Mouse (Mus musculus) hindbrain, embryonic 12.5 days (tissue): ENCODE measurements around the gene Slc6a6. TPM values are rescaled to one million over a fixed set of nuclear protein-coding genes. Genes with fewer than 3 reads are reported as not detected.

Experiments used
- ATAC-seq: fragments of 200-750 bp; cut with Nextera tagmentation; 2 replicates; pipeline ENCODE4 v1.8.0; 2017; ENCODE audit warnings: moderate TSS enrichment; ENCODE audit not compliant: low FRiP score
- H3K27ac ChIP-seq: fragments of 300-500 bp; sonication (generic); 2 replicates; pipeline ENCODE4 v1.5.1; 2016; ENCODE audit warnings: mild to moderate bottlenecking
- H3K27me3 ChIP-seq: fragments of 300-500 bp; sonication (generic); 2 replicates; pipeline ENCODE4 v1.6.1; 2016; ENCODE audit warnings: mild to moderate bottlenecking
- H3K36me3 ChIP-seq: fragments of 300-500 bp; sonication (generic); 2 replicates; pipeline ENCODE4 v1.6.1; 2016; ENCODE audit warnings: mild to moderate bottlenecking
- H3K4me1 ChIP-seq: fragments of 300-500 bp; sonication (generic); 2 replicates; pipeline ENCODE4 v1.6.1; 2016
- H3K4me2 ChIP-seq: fragments of 300-500 bp; sonication (generic); replicated peaks from 2 replicates; pipeline ENCODE4 v1.6.1; 2016; ENCODE audit warnings: mild to moderate bottlenecking
- H3K4me3 ChIP-seq: fragments of 300-500 bp; sonication (generic); 2 replicates; pipeline ENCODE4 v1.5.1; 2016; ENCODE audit warnings: mild to moderate bottlenecking
- H3K9ac ChIP-seq: fragments of 300-500 bp; sonication (generic); 2 replicates; pipeline ENCODE4 v1.6.1; 2016; ENCODE audit warnings: mild to moderate bottlenecking, moderate library complexity
- H3K9me3 ChIP-seq: fragments of 300-500 bp; sonication (generic); replicated peaks from 2 replicates; pipeline ENCODE4 v1.6.1; 2016; ENCODE audit warnings: mild to moderate bottlenecking
- WGBS: fragments of 180-500 bp; shearing (Covaris S2); methylation state at CpG from one replicate; pipeline ENCODE4 v1.1.7; 2016; 5-methylcytosine and 5-hydroxymethylcytosine counted together
- polyA plus RNA-seq: library from polyadenylated mRNA; unstranded; fragments of >200 nt; fragmentation: Nextera tagmentation; extraction: Ambion mirVana; gene quantifications from 2 replicates; pipeline ENCODE4 v1.2.1, GENCODE M21; 2016

The Slc6a6 gene
- polyA plus RNA-seq, 1 experiment from 2014 or later = 70.2 TPM

DNA sequence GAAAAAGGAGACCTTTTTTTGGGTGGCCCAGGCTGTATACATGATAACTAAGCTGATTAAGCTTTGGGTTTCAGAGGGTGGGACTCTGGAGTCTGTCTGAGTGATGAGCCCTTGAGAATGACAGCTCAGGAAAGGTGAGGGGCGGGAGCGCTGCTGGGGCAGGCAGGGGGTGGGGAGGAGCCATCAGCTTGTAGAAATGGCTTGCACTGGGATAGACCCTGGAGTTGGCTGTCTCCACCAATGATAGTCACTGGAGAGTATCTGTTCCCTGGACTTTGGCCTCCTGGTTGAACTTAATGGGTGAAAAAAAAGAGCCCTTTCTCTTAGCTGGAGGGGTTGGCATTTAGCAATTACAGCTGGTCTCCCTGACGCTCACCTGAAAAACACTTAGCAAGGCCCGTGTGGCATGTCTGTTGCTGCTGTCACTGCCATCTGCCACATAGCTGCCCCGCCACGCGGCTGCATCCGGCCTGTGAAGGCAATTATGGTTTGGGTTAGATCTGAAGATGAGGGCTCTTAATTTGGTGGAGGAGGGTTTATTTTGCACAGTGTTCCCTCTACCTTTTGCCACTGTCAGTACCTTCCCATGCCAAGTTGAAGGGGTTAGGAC lies 23.5 kb downstream of the Slc6a6 start:
- Histone ChIP-seq H3K36me3 (peaks cover 40% of the 10 kb centered on the region), H3K4me2 (no peak overlapping the region), H3K4me1 (peaks cover 39% of the 10 kb centered on the region), H3K27ac (peak overlapping the region; percentile 73), H3K4me3 (no peak overlapping the region), H3K9ac (no peak overlapping the region), H3K27me3 (no peaks in the 10 kb centered on the region), H3K9me3 (no peaks in the 10 kb centered on the region)
- 82% methylated on average over 8 of the region's 8 CpGs for WGBS
- no peak for ATAC-seq

DNA sequence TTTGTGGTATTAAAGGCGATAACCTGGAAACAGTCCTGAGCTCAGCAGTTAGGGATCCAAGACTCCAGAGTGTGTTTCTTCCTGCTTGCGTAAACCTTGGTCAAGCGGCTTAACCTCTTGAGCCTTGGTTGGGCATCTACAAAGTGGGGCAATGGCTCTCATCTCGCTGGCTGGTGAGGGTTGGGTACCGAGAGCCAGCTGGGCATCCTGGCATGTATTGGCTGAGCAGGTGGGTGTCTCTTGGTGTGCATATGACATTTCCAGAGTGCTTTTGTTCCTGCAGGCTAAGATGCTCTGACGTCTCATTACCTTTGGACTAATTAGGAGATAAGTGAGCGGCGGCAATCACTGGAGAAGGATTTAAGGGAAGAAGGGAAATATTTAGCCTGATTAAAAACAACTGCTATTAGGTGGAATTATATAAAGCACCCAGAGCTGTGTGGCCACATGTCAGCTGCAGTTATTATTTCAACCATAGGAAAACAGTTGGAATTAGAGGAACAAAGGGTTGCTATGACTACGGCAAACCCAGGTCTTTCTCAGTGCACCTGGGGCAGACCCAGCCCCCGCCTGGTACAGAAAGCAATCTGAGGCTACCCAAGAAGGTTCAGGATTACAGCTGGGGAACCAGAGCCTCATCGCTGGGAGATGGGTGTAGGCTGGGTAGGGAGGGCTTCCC lies 24.2 kb downstream of the Slc6a6 start:
- H3K4me1 ChIP-seq = peaks cover 45% of the 10 kb centered on the region
- no peak overlapping the region for H3K9ac ChIP-seq
- no peak overlapping the region for H3K4me3 ChIP-seq
- peak; percentile 32; the same call in 1 of the 2 replicates for ATAC-seq
- peak overlapping the region; percentile 73 for H3K27ac ChIP-seq
- WGBS = 78% methylated on average over 11 of the region's 11 CpGs
- H3K36me3 ChIP-seq = peaks cover 36% of the 10 kb centered on the region
- no peaks in the 10 kb centered on the region for H3K9me3 ChIP-seq
- no peaks in the 10 kb centered on the region for H3K27me3 ChIP-seq
- H3K4me2 ChIP-seq = no peak overlapping the region

DNA sequence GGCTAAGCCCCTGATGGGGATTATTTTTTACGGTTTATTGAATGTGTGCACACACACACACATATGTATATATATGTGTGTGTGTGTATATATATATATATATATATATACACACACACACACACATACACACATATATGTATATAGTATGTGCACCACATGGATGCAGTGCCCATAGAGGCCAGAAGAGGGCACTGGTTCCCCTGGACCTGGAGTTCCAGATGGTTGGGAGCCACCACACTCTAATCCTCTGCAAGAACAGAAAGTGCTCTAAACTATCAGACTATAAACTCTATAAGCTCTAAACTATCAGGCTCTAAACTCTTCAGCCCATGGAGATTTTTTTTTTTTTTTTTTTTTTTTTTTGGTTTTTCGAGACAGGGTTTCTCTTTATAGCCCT lies 25.1 kb downstream of the Slc6a6 start:
- peaks cover 28% of the 10 kb centered on the region for H3K36me3 ChIP-seq
- H3K4me2 ChIP-seq = no peak overlapping the region
- no peaks in the 10 kb centered on the region for H3K9me3 ChIP-seq
- H3K27me3 ChIP-seq = no peaks in the 10 kb centered on the region
- H3K27ac ChIP-seq = peak overlapping the region; percentile 73; the same call in 1 of the 2 replicates
- H3K9ac ChIP-seq = no peak overlapping the region
- H3K4me1 ChIP-seq = peaks cover 54% of the 10 kb centered on the region
- ATAC-seq = no peak
- WGBS = 93% methylated on average over 1 of the region's 2 CpGs
- H3K4me3 ChIP-seq = no peak overlapping the region

DNA sequence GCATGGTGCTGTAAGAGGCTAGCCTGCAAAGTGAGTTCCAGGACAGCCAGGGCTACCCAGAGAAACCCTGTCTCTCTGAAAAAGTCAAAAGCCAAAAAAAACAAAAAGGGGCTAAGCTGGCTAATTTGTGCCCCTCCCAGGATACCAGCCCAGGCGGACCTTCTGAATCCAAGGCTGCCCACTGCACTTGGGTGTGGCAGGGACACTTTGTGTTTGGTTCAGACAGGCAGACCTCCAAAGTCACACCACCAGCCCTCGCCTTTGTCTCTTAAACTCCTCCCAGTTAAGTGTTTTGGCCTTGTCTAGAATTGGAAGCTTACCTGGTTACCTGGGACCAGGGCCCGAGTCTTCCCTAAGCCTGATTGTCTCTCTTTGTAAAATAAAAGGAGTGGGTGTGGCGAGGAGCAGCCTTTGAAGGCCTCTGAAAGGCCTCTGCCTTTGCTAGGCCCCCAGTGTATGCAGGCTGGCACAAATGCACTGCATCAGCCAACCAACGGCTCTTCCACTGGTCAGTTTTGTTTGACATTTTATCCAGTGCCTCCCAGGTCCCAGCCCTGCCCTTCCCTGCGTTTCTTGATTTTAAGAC lies 26.6 kb downstream of the Slc6a6 start:
- H3K36me3 ChIP-seq = peaks cover 18% of the 10 kb centered on the region
- no peak overlapping the region for H3K4me3 ChIP-seq
- H3K4me1 ChIP-seq = peaks cover 59% of the 10 kb centered on the region
- no peak overlapping the region for H3K4me2 ChIP-seq
- no peak for ATAC-seq
- 36% methylated on average over 6 of the region's 6 CpGs for WGBS
- H3K9me3 ChIP-seq = no peaks in the 10 kb centered on the region
- no peak overlapping the region for H3K9ac ChIP-seq
- no peaks in the 10 kb centered on the region for H3K27me3 ChIP-seq
- no peak overlapping the region for H3K27ac ChIP-seq

DNA sequence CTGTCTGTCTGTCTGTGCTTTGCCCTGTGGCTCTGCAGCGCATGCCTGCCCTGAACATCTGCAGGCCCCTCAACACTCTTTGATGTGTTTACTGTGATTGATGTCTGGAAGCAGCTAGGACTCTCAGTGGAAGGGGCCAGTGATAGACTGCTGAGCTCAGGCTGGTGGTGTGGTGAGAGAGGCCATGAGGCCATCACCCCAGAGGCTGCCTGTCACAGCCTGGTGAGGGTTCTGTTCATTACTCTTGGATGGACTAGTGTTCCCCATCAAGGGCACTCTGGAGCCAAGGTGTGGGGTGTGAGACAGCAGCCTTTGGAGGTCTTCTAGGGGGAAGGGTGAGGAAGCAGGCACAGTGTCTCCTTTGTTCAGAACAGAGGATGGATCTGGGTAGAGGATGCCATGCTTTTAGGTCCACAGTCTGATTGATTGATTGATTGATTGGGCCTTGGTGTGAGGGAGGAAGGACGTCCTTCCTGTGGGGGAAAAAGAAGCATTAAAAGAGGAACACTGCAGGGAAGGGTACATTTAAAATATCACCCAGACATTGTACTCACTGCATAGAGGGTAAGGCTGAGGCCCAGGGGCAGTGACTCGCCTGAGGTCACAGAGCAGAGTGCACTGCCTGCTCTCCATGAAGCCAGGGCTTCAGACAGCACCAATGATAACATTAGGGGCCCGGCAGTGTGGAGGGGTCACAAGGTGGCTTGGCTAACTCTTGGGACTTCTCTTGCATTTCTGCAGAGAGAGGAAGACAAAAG lies 28.4 kb downstream of the Slc6a6 start:
- Histone ChIP-seq H3K4me1 (peaks cover 48% of the 10 kb centered on the region), H3K27ac (peak overlapping the region; percentile 87), H3K27me3 (no peaks in the 10 kb centered on the region), H3K4me2 (no peak overlapping the region), H3K4me3 (no peak overlapping the region), H3K9me3 (no peaks in the 10 kb centered on the region), H3K36me3 (peaks cover 10% of the 10 kb centered on the region), H3K9ac (peak overlapping the region; percentile 1; the same call in 1 of the 2 replicates)
- 0 out of 2 replicates have a peak, but pooled peaks have one; percentile 11 for ATAC-seq
- WGBS = 16% methylated on average over 4 of the region's 4 CpGs

DNA sequence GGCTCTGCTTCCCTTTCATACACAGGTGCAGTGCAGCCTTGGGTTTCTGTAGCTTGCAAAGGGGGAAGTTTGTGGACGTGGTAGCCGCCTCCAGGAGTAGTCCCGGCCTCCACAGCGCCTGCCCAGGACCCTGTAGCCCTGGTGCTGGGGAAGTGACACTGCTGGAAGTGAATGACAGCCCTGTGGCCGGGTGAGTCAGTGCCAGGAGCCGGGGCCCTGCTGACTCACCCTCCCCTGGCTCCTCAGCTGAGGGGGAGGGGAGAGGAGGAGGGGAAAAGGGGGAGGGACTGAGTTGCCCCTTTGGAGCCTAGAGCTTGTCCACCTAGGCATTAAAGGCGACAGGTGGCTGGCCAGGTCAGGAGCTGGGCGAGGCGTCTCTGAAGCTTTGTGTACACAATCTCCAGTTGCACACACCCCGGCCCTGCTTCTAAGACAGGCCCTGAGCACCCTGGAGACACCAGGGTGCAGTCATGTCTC lies 29.0 kb downstream of the Slc6a6 start:
- Histone ChIP-seq H3K27ac (peak overlapping the region; percentile 87), H3K36me3 (peaks cover 10% of the 10 kb centered on the region), H3K27me3 (no peaks in the 10 kb centered on the region), H3K9ac (peak overlapping the region; percentile 42; the same call in 1 of the 2 replicates), H3K4me3 (no peak overlapping the region), H3K4me1 (peaks cover 46% of the 10 kb centered on the region), H3K9me3 (no peaks in the 10 kb centered on the region), H3K4me2 (peak overlapping the region; percentile 12)
- peak; percentile 55 for ATAC-seq
- 6% methylated on average over 9 of the region's 10 CpGs for WGBS

DNA sequence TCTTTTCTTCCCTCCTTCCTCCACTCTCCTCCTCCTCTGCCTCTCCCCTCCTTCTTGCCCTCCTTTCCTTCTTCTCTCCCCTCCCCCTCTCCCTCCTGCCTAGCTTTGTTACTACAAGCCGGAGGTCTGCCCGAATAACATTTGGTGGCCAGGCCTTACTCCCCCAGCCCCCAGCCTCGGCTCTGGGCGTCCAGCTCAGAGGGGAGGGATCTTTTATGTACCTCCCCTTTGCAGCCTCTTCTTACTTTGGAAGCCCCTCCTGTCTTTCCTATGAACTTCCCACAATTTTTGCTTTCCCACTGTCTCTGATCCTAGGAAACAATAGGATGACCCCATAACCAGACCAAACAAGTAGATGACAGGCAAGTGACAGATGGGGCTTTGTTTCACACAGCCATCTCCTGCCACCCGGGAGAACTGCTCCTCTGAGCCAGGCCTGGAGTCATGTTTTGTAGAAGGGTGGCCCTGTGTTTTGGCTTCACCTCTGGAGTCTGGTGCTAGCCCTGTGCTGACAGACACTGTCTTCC lies 29.6 kb downstream of the Slc6a6 start:
- H3K9ac ChIP-seq = peak overlapping the region; percentile 41
- H3K9me3 ChIP-seq = no peaks in the 10 kb centered on the region
- WGBS = 0% methylated on average over 5 of the region's 5 CpGs
- no peak overlapping the region for H3K4me3 ChIP-seq
- H3K4me1 ChIP-seq = peaks cover 51% of the 10 kb centered on the region
- no peaks in the 10 kb centered on the region for H3K27me3 ChIP-seq
- 0 out of 2 replicates have a peak overlapping the region, but pooled peaks have one; percentile 12 for H3K4me2 ChIP-seq
- peak overlapping the region; percentile 87 for H3K27ac ChIP-seq
- peaks cover 10% of the 10 kb centered on the region for H3K36me3 ChIP-seq
- ATAC-seq = peak; percentile 35

DNA sequence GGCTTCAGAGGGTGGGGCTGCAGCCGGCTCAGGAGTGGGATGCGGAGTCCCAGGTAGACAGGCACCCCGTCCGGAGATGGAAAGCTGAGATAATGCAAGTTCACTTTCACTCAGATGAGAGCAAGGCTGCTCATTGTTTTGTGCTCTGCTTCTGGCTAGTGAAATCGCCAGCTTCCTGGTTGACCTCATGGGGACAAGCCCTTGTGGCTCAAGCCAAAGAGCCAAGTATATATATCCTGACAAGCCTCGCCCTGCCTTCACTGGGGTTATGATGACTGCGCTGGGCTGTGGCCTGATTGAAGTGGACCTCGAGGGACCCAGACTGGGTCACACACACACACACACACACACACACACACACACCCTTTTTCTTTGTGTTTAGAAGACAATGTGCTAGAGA lies 31.2 kb downstream of the Slc6a6 start:
- Histone ChIP-seq H3K36me3 (peaks cover 6% of the 10 kb centered on the region; the same call in 1 of the 2 replicates), H3K4me2 (no peak overlapping the region), H3K9ac (no peak overlapping the region), H3K9me3 (no peaks in the 10 kb centered on the region), H3K4me3 (no peak overlapping the region), H3K27me3 (no peaks in the 10 kb centered on the region), H3K27ac (peak overlapping the region; percentile 44; the same call in 1 of the 2 replicates), H3K4me1 (peaks cover 60% of the 10 kb centered on the region)
- ATAC-seq = no peak
- 83% methylated on average over 8 of the region's 8 CpGs for WGBS

DNA sequence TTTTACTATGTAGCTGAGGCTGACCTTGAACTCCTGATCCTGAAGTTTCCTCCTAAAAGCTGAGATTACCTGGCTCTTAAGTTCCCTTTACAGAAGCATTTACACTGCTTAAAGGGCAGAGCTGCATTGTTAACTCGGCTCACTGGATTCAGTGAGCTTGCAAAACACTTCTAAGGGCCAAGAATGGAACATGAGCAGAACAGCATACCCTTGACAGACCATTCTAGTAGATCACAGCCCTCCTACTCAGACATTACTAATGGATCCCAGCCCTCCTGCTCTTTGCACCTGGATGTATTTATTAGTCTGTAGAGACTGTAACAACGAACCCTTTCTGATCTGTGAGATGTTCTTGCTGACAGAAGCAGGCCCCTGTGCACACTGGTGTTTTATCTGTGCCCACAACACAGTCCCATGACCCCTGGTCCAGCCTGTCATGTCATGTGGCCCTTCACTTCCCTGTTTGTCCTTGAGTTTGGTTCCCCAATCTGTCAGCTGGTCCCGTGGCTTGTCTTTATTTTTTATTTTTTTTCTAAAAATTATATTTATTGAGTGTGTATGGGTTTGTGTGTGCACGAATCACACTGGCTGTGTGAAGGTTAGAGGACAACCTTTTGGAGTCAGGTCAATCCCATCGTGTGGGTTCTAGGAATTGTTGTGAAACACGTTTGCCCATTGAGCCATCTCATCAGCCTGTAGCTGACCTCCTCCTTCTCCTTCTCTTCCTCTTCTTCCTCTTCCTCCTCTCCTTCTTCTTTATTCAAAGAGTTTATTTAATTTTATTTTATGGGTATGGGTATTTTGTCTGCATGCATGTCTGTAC lies 32.3 kb downstream of the Slc6a6 start:
- WGBS = 76% methylated on average over 6 of the region's 6 CpGs
- Histone ChIP-seq H3K4me3 (no peak overlapping the region), H3K27me3 (no peaks in the 10 kb centered on the region), H3K4me2 (no peak overlapping the region), H3K27ac (no peak overlapping the region), H3K9me3 (no peaks in the 10 kb centered on the region), H3K36me3 (peaks cover 6% of the 10 kb centered on the region; the same call in 1 of the 2 replicates), H3K4me1 (peaks cover 67% of the 10 kb centered on the region), H3K9ac (no peak overlapping the region)
- ATAC-seq = no peak

DNA sequence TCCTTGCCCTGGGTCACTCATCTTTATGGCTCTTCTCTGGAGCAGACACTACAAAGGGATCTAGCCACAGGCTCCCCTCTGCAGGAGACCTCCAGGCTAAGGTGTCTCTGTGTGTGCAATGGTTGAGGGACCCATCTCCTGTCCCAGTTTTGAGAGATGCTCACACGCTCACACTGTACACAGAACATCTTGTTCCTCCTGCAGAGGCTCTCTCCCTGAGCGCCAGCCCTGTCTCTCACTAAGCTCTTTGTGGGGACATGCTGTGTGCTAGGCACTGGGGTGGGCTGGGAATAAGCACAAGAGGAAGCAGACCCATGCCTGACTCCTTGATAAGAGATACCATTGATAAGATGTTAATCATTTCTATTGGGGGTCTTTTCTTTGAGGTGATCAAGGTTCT lies 34.2 kb downstream of the Slc6a6 start:
- H3K9ac ChIP-seq = 0 out of 2 replicates have a peak overlapping the region, but pooled peaks have one; percentile 15
- 83% methylated on average over 2 of the region's 2 CpGs for WGBS

DNA sequence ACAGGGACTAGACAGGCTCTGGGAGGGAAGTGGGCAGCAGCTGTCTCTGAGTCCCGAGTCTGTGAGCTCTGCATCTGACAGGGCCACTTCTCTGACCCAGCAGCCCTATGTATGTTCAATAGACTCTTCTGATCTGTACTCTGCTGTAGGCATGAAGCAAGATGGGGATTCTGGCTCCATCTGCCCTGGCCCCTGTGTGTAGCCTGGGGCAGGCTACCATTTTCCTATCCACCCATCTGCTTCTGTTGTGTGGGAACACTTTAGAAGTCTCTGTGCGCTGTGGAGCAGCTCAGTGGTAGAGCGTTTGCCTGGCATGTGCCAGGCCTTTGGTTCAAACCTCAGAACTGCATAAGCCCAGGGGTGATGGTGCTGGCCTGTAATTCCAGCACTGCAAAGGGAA lies 34.8 kb downstream of the Slc6a6 start:
- Histone ChIP-seq H3K27me3 (no peaks in the 10 kb centered on the region), H3K9ac (0 out of 2 replicates have a peak overlapping the region, but pooled peaks have one; percentile 15), H3K4me2 (no peak overlapping the region), H3K4me1 (peaks cover 54% of the 10 kb centered on the region), H3K36me3 (peaks cover 6% of the 10 kb centered on the region), H3K27ac (peak overlapping the region; percentile 94), H3K9me3 (no peaks in the 10 kb centered on the region), H3K4me3 (no peak overlapping the region)
- 56% methylated on average over 3 of the region's 3 CpGs for WGBS
- ATAC-seq = no peak; the same call in 1 of the 2 replicates

More for the DNA sequence above, 34.2 kb downstream of the Slc6a6 start:
- Histone ChIP-seq H3K27me3 (no peaks in the 10 kb centered on the region), H3K4me2 (no peak overlapping the region), H3K4me1 (peaks cover 59% of the 10 kb centered on the region), H3K36me3 (peaks cover 1% of the 10 kb centered on the region), H3K4me3 (no peak overlapping the region), H3K27ac (peak overlapping the region; percentile 94), H3K9me3 (no peaks in the 10 kb centered on the region)
- ATAC-seq = no peak
